Mouse (Mus musculus) right cerebral cortex, postnatal 14 days (tissue): ENCODE results near the gene Shcbp1l.
"Not testable (repeated sequence)": the region's sequence is repeated elsewhere in the genome, so short reads cannot be mapped to it uniquely, and the experiment has no call there.

Experiments used
- DNase-seq: peaks from one replicate; pipeline ENCODE4 v3.0.0; 2022

Gene Shcbp1l

GRCm38 (mm10) chr1:153431158-153431557 is 6.2 kb downstream of the Shcbp1l start:
- no peak for DNase-seq

- no peak for DNase-seq
Measured at GRCm38 (mm10) chr1:153431701-153432100, 6.7 kb downstream of the Shcbp1l start.

- no peak for DNase-seq
Measured at GRCm38 (mm10) chr1:153432329-153432728, 7.4 kb downstream of the Shcbp1l start.

- no peak for DNase-seq
Measured at GRCm38 (mm10) chr1:153433851-153434589, 9.1 kb downstream of the Shcbp1l start.

- no peak for DNase-seq
Measured at GRCm38 (mm10) chr1:153437536-153437935, 12.6 kb downstream of the Shcbp1l start.

- no peak for DNase-seq
Measured at GRCm38 (mm10) chr1:153440752-153441151, 15.8 kb downstream of the Shcbp1l start.

- DNase-seq, result no peak
Measured at GRCm38 (mm10) chr1:153441656-153442055, 16.7 kb downstream of the Shcbp1l start.

- no peak for DNase-seq
Measured at GRCm38 (mm10) chr1:153443019-153443418, 18.1 kb downstream of the Shcbp1l start.

- DNase-seq, result no peak
Measured at GRCm38 (mm10) chr1:153443632-153444031, 18.7 kb downstream of the Shcbp1l start.

GRCm38 (mm10) chr1:153446120-153446831 is 21.3 kb downstream of the Shcbp1l start:
- no peak for DNase-seq

- peak; percentile 28 for DNase-seq
Measured at GRCm38 (mm10) chr1:153451237-153452154, 26.5 kb downstream of the Shcbp1l start.

- no peak for DNase-seq
Measured at GRCm38 (mm10) chr1:153453146-153453642, 28.2 kb downstream of the Shcbp1l start.

- DNase-seq, result no peak
Measured at GRCm38 (mm10) chr1:153456137-153456536, 31.2 kb downstream of the Shcbp1l start.

GRCm38 (mm10) chr1:153461796-153462195 is 36.8 kb downstream of the Shcbp1l start:
- DNase-seq, result no peak

- DNase-seq, result no peak
Measured at GRCm38 (mm10) chr1:153479296-153479695, 54.3 kb downstream of the Shcbp1l start.

- DNase-seq, result peak; percentile 76
Measured at GRCm38 (mm10) chr1:153480386-153481024, 55.5 kb downstream of the Shcbp1l start.

GRCm38 (mm10) chr1:153481025-153481412 is 56.1 kb downstream of the Shcbp1l start:
- DNase-seq, result no peak

- no peak for DNase-seq
Measured at GRCm38 (mm10) chr1:153485201-153485796, 60.3 kb downstream of the Shcbp1l start.

GRCm38 (mm10) chr1:153486120-153486519 is 61.2 kb downstream of the Shcbp1l start:
- not testable (repeated sequence) for DNase-seq

- DNase-seq, result peak; percentile 88
Measured at GRCm38 (mm10) chr1:153486767-153487499, 62.0 kb downstream of the Shcbp1l start.

GRCm38 (mm10) chr1:153487500-153487879 is 62.5 kb downstream of the Shcbp1l start, which contains the start of gene Dhx9:
Gene Dhx9 (minus strand): TSS chr1:153487660.
- DNase-seq, result peak; percentile 98
